Mouse (Mus musculus): Measurements from ENCODE around the gene Zfp988.
"Not testable (repeated sequence)": the region's sequence is repeated elsewhere in the genome, so short reads cannot be mapped to it uniquely, and the experiment has no call there.

GRCm38 (mm10) chr4:147335036-147335690, 29.7 kb downstream of the Zfp988 start:
- TF ChIP-seq CTCF (IDR thresholded peaks at IDR 0.05; ENCODE audit: control insufficient read depth, insufficient read depth, insufficient replicate concordance, low read depth, low read length); POLR2A (IDR thresholded peaks at IDR 0.05; ENCODE audit: control insufficient read depth, low read depth, low read length): not testable (repeated sequence)

Measured in testis, adult 2 months (tissue).